Mouse (Mus musculus): ENCODE results near the gene Scube1.
A peak's percentile ranks its signal among the peaks of the same experiment; 100 is the strongest.

Scube1 gene

GRCm38 (mm10) chr15:83724886-83725269 lies at the start of gene Scube1:
TSS of gene Scube1 (minus strand) at chr15:83725021.
- DNase-seq (ENCODE audit: inconsistent age in 2 of 2, low spot score in 1 of 2) = peak; percentile 91 to 95

- DNase-seq (ENCODE audit: inconsistent age in 2 of 2, low spot score in 1 of 2) = no peak
Measured at GRCm38 (mm10) chr15:83772953-83773352, 48.1 kb upstream of the Scube1 start.

- peak; percentile 16 to 50 for DNase-seq (ENCODE audit: inconsistent age in 2 of 2, low spot score in 1 of 2)
Measured at GRCm38 (mm10) chr15:83772460-83772859, 47.6 kb upstream of the Scube1 start.

- DNase-seq (ENCODE audit: inconsistent age in 2 of 2, low spot score in 1 of 2) = no peak
Measured at GRCm38 (mm10) chr15:83771346-83772053, 46.7 kb upstream of the Scube1 start.

- DNase-seq (ENCODE audit: inconsistent age in 2 of 2, low spot score in 1 of 2) = no peak
Measured at GRCm38 (mm10) chr15:83765388-83766029, 40.7 kb upstream of the Scube1 start.

- no peak for DNase-seq (ENCODE audit: inconsistent age in 2 of 2, low spot score in 1 of 2)
Measured at GRCm38 (mm10) chr15:83761512-83761911, 36.7 kb upstream of the Scube1 start.

DNA sequence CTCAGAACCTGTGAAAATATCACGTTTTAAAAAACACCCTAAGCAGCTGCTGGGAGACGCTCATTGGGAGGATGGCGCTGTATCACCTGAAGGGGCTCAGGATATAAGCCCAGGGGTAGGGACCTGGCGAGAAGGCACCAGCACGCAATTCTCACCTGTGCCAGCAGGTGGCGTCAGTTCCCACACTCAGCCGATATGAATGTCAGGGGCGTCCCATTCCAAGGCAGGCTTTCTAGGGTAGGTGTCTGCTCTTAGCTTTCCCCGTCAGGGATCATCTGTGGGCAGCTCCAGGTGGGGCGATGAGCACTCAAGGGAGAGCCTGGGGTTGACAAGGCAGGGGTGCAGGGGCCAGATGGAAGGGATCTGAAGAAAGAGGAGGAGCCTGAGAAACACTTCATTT lies 35.9 kb upstream of the Scube1 start:
- DNase-seq (ENCODE audit: inconsistent age in 2 of 2, low spot score in 1 of 2) = peak; percentile 18 to 70

DNA sequence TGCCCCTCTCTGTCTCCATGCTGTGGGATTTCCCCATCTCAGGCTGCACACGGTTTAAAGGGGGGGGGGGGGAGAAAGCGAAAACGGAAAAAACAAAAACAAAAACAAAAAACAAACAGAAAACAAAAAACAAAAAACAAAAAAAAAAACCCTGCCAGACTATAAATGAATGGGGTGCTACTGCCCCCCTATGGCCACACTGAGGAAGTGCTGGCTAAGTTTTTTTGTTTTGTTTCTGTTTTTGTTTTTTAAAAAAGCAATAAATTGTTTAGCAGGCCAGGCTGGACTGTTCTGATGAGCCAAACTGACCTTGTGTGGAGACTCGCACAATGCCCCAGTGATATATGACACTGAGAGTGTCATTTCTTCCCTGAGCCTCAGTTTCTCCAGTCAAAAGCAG lies 34.1 kb upstream of the Scube1 start:
- DNase-seq (ENCODE audit: inconsistent age in 2 of 2, low spot score in 1 of 2) = no peak

- peak in 1 of 2 experiments; percentile 40 for DNase-seq (ENCODE audit: inconsistent age in 2 of 2, low spot score in 1 of 2)
Measured at GRCm38 (mm10) chr15:83756742-83757141, 31.9 kb upstream of the Scube1 start.

- no peak for DNase-seq (ENCODE audit: inconsistent age in 2 of 2, low spot score in 1 of 2)
Measured at GRCm38 (mm10) chr15:83749436-83749835, 24.6 kb upstream of the Scube1 start.

GRCm38 (mm10) chr15:83748986-83749385 lies 24.2 kb upstream of the Scube1 start:
- DNase-seq (ENCODE audit: inconsistent age in 2 of 2, low spot score in 1 of 2) = no peak

DNA sequence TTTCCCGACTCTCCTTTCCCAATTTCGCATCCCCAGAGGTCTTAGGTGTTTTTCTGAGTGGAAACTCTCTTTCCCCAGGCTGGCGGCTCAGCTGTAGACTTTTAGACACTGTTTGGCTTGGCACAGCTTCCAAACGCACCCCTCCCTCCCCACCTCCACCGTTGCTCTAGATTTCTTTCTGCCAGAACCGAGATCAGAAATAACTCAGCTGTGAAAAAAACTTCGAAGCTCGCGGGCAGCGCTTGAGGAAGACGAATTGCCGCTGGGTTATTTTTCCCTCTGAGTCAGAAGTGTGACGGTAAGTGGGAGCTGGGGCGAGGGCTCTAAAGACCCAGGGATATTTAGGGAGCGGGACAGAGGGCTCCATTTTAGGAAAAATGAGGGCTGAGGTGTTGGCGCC lies 21.5 kb upstream of the Scube1 start:
- no peak for DNase-seq (ENCODE audit: inconsistent age in 2 of 2, low spot score in 1 of 2)

- DNase-seq (ENCODE audit: inconsistent age in 2 of 2, low spot score in 1 of 2) = peak in 1 of 2 experiments; percentile 49
Measured at GRCm38 (mm10) chr15:83742018-83742417, 17.2 kb upstream of the Scube1 start.

- DNase-seq (ENCODE audit: inconsistent age in 2 of 2, low spot score in 1 of 2) = peak in 1 of 2 experiments; percentile 30
Measured at GRCm38 (mm10) chr15:83740676-83741422, 16.0 kb upstream of the Scube1 start.

DNA sequence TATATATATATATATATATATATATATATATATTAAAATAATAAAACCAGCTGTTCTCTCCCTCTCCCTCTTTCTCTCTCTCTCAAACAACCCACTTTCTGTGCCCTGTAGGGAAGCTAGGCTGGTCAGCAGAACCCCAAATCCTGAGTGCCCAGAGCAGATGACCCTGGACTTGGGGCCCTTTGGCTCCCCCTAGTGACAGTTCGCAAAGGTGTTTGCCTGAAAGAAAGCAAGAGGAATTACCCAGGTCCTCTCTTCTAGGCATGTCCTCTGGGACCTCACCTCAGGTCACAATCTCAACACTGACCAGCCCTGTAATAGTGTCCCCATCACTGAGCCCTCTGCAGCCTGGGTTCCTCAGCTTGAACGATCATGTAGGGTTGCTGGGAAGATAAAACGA lies 2.8 kb upstream of the Scube1 start:
- DNase-seq (ENCODE audit: inconsistent age in 2 of 2, low spot score in 1 of 2) = peak; percentile 55 to 85

- no peak for DNase-seq (ENCODE audit: inconsistent age in 2 of 2, low spot score in 1 of 2)
Measured at GRCm38 (mm10) chr15:83726741-83727140, 1.9 kb upstream of the Scube1 start.

GRCm38 (mm10) chr15:83725556-83726200 lies 857 bp upstream of the Scube1 start:
- peak; percentile 13 to 50 for DNase-seq (ENCODE audit: inconsistent age in 2 of 2, low spot score in 1 of 2)

DNA sequence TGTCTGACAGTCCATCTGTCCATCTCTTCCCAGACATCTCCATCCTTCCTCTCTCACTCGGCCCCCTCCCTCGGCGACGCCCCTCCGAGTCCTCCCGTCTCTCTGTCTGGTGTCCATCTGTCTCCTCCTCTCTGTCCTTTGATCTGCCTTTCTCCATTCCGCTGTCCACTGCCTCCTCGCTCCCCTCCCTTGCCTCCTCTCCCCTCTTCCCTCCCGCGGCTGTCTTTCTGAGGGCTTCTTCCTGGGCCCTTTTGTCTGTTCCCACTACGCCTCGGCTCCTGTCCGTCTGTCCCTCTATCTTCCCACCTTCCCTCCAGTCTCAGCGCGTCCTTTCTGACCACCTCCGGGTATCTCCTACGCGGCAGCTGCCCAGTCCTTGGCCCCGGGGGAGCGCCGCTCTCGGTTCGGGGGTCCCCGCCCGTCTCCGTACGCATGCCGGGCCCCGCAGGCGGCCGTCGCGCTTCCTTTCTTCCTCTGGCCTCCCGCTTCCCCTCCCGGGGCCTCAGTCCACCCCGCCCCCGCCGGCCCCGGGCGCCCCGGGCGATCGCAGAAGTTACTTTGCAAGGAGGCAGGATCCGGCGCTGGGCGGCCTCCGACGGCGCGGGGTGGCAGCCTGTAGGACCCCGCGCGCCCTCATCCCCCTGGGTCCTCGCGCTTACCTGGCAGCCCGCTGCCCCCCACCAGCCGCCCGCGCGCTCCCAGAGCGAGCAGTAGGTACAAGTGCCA lies 498 bp downstream of the Scube1 start:
- peak in 1 of 2 experiments; percentile 62 for DNase-seq (ENCODE audit: inconsistent age in 2 of 2, low spot score in 1 of 2)

GRCm38 (mm10) chr15:83715582-83716228 lies 9.1 kb downstream of the Scube1 start:
- no peak for DNase-seq (ENCODE audit: inconsistent age in 2 of 2, low spot score in 1 of 2)

- DNase-seq (ENCODE audit: inconsistent age in 2 of 2, low spot score in 1 of 2) = no peak
Measured at GRCm38 (mm10) chr15:83712798-83713197, 12.0 kb downstream of the Scube1 start.
